Mouse (Mus musculus) midbrain, embryonic 12.5 days (tissue): ENCODE data around the gene Blm. TPM values are rescaled to one million over a fixed set of nuclear protein-coding genes. Genes with fewer than 3 reads are reported as not detected.
"Not testable (repeated sequence)": the region's sequence is repeated elsewhere in the genome, so short reads cannot be mapped to it uniquely, and the experiment has no call there.

Source experiments
- ATAC-seq: fragments of 200-750 bp; cut with Nextera tagmentation; 2 replicates; pipeline ENCODE4 v1.8.0; 2017; ENCODE audit warnings: low read depth, moderate TSS enrichment, moderate library complexity; ENCODE audit not compliant: low FRiP score
- H3K27ac ChIP-seq: fragments of 300-500 bp; sonication (generic); replicated peaks from 2 replicates; pipeline ENCODE4 v1.5.1; 2016; ENCODE audit warnings: mild to moderate bottlenecking
- H3K27me3 ChIP-seq: fragments of 300-500 bp; sonication (generic); 2 replicates; pipeline ENCODE4 v1.6.1; 2016; ENCODE audit warnings: mild to moderate bottlenecking
- H3K36me3 ChIP-seq: fragments of 300-500 bp; sonication (generic); 2 replicates; pipeline ENCODE4 v1.6.1; 2016
- H3K4me1 ChIP-seq: fragments of 300-500 bp; sonication (generic); 2 replicates; pipeline ENCODE4 v1.6.1; 2016
- H3K4me2 ChIP-seq: fragments of 300-500 bp; sonication (generic); replicated peaks from 2 replicates; pipeline ENCODE4 v1.6.1; 2016; ENCODE audit warnings: mild to moderate bottlenecking, moderate library complexity
- H3K4me3 ChIP-seq: fragments of 300-500 bp; sonication (generic); 2 replicates; pipeline ENCODE4 v1.5.1; 2016; ENCODE audit warnings: mild to moderate bottlenecking
- H3K9ac ChIP-seq: fragments of 300-500 bp; sonication (generic); replicated peaks from 2 replicates; pipeline ENCODE4 v1.6.1; 2016; ENCODE audit warnings: mild to moderate bottlenecking, moderate library complexity
- H3K9me3 ChIP-seq: fragments of 300-500 bp; sonication (generic); 2 replicates; pipeline ENCODE4 v1.6.1; 2016; ENCODE audit warnings: mild to moderate bottlenecking
- WGBS: fragments of 180-500 bp; shearing (Covaris S2); methylation state at CpG from one replicate; pipeline ENCODE4 v1.1.7; 2016; 5-methylcytosine and 5-hydroxymethylcytosine counted together
- polyA plus RNA-seq: library from polyadenylated mRNA; unstranded; fragments of >200 nt; fragmentation: Nextera tagmentation; extraction: Ambion mirVana; gene quantifications from 2 replicates; pipeline ENCODE4 v1.2.1, GENCODE M21; 2016

The Blm gene
- polyA plus RNA-seq, 1 experiment from 2014 or later = 36.4 TPM

DNA sequence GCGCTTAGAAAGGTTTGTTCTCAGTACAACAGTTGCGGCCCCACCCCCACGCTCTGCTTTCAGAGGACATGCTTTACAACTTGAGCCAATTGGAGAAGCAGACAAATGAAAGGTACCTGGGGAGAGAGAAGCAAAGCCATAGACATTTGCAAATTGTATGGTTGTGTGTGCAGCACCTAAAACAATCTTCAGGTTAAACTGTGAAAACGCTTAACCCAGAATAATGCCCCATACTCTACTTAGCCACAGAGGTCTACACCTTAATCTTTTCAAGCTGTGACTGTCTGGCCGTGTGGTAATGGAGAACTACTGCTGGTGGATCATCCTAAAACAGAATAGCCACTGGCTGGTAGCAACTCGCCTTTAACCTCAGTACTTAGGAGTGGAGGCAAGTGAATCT, 8.2 kb downstream of the Blm start:
- ATAC-seq = no peak
- 81% methylated on average over 6 of the region's 6 CpGs for WGBS

DNA sequence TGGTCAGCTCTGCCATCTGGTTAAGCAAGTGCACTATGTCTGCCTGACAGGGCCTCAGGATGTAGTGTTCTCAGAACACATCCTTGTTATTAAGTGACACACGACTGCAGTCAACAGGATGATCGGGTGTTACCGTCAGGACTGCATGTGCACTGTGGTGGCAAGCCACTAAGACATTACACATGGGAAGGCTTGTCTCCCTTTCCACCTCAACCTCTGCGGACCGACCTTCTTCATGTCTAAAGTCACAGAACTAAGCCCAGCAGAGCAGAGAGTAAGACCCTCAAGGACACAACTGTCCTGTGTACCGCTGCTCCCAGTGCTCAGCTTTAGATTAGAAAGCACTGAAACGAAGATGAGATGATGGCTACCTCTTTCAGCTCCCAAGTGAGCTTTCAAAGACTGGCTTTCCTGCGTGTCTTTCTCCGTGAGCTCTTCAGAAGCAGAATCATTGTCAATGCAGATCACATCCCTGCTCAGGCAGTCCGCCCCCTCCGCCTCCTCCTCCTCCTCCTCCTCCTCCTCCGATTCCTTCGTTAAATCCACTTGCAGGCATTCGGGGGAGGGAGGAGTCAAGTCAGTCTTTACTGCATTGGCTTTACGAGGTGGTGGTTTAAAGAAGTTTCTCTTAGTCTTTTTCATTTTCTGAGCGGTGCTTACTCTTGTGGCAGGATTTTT, 22.4 kb downstream of the Blm start:
- peaks cover 47% of the 10 kb centered on the region for H3K36me3 ChIP-seq
- no peaks in the 10 kb centered on the region for H3K4me1 ChIP-seq
- H3K27ac ChIP-seq = no peak overlapping the region
- H3K4me2 ChIP-seq = no peak overlapping the region
- ATAC-seq = no peak
- no peaks in the 10 kb centered on the region for H3K27me3 ChIP-seq
- no peak overlapping the region for H3K4me3 ChIP-seq
- H3K9ac ChIP-seq = no peak overlapping the region
- WGBS = 74% methylated on average over 16 of the region's 16 CpGs
- no peaks in the 10 kb centered on the region for H3K9me3 ChIP-seq

More for the DNA sequence above, 8.2 kb downstream of the Blm start:
- Histone ChIP-seq H3K36me3 (no peaks in the 10 kb centered on the region), H3K4me1 (no peaks in the 10 kb centered on the region), H3K4me2 (no peak overlapping the region), H3K9ac (no peak overlapping the region), H3K27me3 (no peaks in the 10 kb centered on the region), H3K4me3 (no peak overlapping the region), H3K27ac (no peak overlapping the region), H3K9me3 (no peaks in the 10 kb centered on the region)

DNA sequence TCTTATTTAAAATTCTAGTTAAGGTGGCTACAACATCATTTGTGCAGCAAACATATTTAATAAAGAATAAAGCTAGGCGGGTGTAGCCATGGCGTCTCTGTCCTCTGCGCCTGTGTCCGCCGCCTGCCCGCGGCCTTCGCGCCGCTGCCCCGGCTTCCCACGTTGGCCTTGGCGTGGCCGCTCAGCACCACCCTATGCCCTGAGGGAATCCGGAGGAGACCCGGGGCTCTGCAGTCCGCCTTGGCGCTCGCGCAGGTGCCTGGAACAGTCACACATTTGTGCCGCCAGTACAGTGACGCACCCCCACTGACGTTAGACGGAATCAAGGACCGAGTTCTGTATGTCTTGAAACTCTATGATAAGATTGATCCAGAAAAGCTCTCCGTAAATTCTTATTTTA, 27.2 kb downstream of the Blm start:
- not testable (repeated sequence) for H3K4me1 ChIP-seq, H3K9me3 ChIP-seq, H3K4me3 ChIP-seq, ATAC-seq, H3K4me2 ChIP-seq, H3K27me3 ChIP-seq, H3K27ac ChIP-seq, H3K9ac ChIP-seq
- peaks cover 70% of the 10 kb centered on the region for H3K36me3 ChIP-seq
- WGBS = 99% methylated on average over 26 of the region's 26 CpGs

DNA sequence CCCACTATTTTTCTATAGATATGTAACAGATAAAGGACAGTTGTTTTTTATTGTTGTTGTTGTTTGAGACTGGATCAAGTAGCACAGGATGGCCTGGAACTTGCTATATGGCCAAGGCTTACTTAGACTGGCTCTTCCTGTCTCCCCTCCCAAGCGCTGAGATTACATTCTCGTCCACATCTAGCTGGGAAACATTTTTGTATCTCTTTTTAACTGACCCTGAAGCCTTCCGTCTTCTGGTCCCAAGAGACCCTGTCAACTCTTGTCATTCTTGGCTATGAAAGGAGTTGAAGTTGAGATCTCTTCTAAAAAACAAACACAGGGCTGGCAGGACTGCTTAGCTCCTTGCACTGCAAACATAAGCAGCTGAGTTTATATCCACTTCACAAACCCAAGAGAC, 28.9 kb downstream of the Blm start:
- H3K9me3 ChIP-seq = no peaks in the 10 kb centered on the region
- WGBS = 87% methylated on average over 3 of the region's 3 CpGs
- H3K36me3 ChIP-seq = peaks cover 66% of the 10 kb centered on the region
- H3K4me2 ChIP-seq = no peak overlapping the region
- H3K27me3 ChIP-seq = no peaks in the 10 kb centered on the region
- no peak overlapping the region for H3K27ac ChIP-seq
- ATAC-seq = no peak
- no peak overlapping the region for H3K4me3 ChIP-seq
- no peak overlapping the region for H3K9ac ChIP-seq
- no peaks in the 10 kb centered on the region for H3K4me1 ChIP-seq

DNA sequence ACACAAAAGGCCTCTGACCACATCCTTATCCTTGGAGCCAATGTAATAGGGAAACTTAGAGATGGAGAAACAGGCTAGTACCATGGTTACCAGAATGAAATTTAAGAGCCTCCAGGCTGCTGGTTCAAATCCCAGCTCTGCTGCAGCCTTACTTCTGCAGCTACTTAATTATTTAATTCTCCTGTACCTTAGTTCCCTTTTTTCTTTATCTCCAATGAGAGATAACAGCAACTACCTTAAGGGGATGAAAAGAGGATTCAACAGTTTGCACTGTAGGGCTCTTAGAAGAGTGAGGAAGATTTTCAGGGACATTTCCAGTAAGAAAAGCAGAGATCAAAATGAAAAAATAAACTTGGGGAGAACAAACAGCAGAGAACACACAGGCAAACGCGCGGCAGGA, 30.0 kb downstream of the Blm start:
- 90% methylated on average over 3 of the region's 3 CpGs for WGBS

DNA sequence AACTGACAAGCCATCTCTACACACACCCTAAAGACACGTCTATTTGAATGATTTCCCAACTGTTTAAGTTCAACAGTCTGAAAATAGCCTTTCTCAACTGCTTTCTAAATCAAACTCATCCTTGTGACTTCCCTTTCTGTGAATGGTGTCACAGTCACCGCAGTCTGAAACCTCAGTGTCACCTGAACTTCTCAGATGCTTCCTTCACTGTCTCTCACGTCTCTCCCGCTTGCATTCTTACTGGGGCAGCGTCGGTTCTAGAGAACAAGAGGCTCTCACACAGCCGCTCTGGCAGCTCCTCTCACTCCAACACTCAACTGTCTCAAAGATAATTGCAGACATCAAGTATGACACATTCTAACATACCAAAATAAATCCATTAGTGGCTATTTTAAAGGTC, 33.9 kb downstream of the Blm start:
- H3K36me3 ChIP-seq = peaks cover 55% of the 10 kb centered on the region
- H3K27me3 ChIP-seq = no peaks in the 10 kb centered on the region
- no peak overlapping the region for H3K9ac ChIP-seq
- no peak for ATAC-seq
- H3K4me1 ChIP-seq = no peaks in the 10 kb centered on the region
- 89% methylated on average over 7 of the region's 7 CpGs for WGBS
- H3K4me3 ChIP-seq = no peak overlapping the region
- no peaks in the 10 kb centered on the region for H3K9me3 ChIP-seq
- no peak overlapping the region for H3K27ac ChIP-seq
- no peak overlapping the region for H3K4me2 ChIP-seq

More for the DNA sequence above, 30.0 kb downstream of the Blm start:
- H3K9me3 ChIP-seq = no peaks in the 10 kb centered on the region
- ATAC-seq = no peak
- H3K4me3 ChIP-seq = no peak overlapping the region
- no peaks in the 10 kb centered on the region for H3K27me3 ChIP-seq
- H3K36me3 ChIP-seq = peaks cover 67% of the 10 kb centered on the region
- no peak overlapping the region for H3K9ac ChIP-seq
- no peak overlapping the region for H3K4me2 ChIP-seq
- no peaks in the 10 kb centered on the region for H3K4me1 ChIP-seq
- H3K27ac ChIP-seq = no peak overlapping the region

DNA sequence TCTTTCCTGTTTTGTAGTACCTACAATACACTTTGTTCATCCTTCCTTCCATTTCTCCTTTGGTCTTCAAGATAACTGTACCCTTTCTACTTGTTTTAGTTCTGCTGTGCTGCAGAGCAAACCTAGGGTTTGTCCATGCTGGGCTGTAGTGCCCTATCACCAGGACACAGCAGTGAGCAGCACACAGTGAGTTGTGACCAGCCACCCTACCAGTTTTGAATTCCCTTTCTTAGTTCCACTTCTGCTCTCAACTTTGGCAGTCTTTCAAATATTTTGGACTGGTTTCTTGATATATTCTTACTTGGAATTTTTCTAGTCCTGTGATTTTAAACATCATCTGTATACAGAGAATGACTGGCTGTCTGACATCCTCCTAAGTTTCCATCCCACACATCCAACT, 34.8 kb downstream of the Blm start:
- no peak for ATAC-seq
- no peak overlapping the region for H3K4me3 ChIP-seq
- H3K4me2 ChIP-seq = no peak overlapping the region
- no peaks in the 10 kb centered on the region for H3K4me1 ChIP-seq
- no peaks in the 10 kb centered on the region for H3K9me3 ChIP-seq
- no peak overlapping the region for H3K27ac ChIP-seq
- H3K27me3 ChIP-seq = no peaks in the 10 kb centered on the region
- no peak overlapping the region for H3K9ac ChIP-seq
- peaks cover 47% of the 10 kb centered on the region for H3K36me3 ChIP-seq

DNA sequence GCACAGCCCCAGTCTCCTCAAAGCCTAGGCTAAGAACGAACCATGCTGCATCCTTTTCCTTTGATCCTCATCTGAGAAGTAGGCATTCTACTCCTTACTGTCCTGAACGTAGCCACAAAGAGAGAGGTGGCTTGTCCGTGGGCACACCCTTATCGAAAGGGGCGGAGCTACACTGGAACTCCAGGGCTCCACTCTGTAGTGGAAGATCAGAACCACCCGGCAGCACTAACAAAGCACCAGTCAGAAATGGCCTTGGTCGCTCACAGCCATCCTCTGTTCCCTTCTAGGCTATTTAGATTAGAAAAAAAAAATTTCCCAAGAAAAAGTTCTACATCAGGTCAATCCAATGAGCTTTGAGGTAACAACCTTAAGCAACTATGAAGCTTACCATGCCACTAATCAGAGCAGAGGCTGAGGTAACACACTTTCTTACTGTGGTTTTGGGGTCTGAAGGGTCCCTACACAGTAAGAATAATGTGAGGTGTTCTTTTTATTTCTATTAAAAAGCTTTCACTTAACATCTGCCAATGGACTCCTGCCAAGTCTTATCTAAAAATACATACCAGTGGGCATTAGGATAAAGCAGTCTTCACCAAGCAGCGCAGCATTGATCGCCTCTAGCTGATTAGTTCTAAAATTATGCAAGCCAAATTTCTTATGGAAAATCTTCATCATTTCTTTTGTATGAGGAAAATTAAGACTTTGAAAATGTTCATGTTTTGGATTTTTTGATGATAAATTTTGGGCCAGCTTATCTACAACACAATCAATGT, 35.5 kb downstream of the Blm start:
- no peak overlapping the region for H3K27ac ChIP-seq
- H3K4me2 ChIP-seq = no peak overlapping the region
- no peaks in the 10 kb centered on the region for H3K4me1 ChIP-seq
- ATAC-seq = no peak
- H3K9ac ChIP-seq = no peak overlapping the region
- H3K9me3 ChIP-seq = no peaks in the 10 kb centered on the region
- peaks cover 45% of the 10 kb centered on the region for H3K36me3 ChIP-seq
- no peak overlapping the region for H3K4me3 ChIP-seq
- 88% methylated on average over 9 of the region's 9 CpGs for WGBS
- no peaks in the 10 kb centered on the region for H3K27me3 ChIP-seq

- Histone ChIP-seq H3K9me3 (no peaks in the 10 kb centered on the region), H3K4me2 (no peak overlapping the region), H3K9ac (no peak overlapping the region), H3K27ac (no peak overlapping the region), H3K27me3 (no peaks in the 10 kb centered on the region), H3K4me1 (no peaks in the 10 kb centered on the region), H3K4me3 (no peak overlapping the region), H3K36me3 (peaks cover 35% of the 10 kb centered on the region)
- no peak for ATAC-seq
- WGBS = 91% methylated on average over 3 of the region's 3 CpGs
Measured at GRCm38 (mm10) chr7:80496656-80497055, 38.3 kb downstream of the Blm start.

DNA sequence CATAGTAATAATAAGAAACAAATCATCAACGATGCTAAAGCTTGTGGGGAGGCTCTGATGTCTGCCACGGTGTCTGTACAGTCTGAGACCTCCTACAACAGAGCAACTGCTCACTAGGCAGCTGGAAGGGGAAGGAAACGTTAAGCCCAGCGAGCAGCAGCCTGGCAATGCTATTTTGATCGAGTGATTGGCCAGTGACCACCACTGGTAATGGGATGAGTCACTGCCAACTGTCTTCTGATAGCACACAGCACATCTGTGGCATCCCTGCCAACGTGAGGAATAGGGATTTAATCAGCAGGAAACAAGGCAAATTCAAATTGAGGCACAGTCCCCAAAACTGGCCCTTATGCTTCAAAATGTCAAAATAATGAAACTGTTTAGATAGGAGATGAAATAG, 39.7 kb downstream of the Blm start:
- no peak for ATAC-seq
- peaks cover 38% of the 10 kb centered on the region for H3K36me3 ChIP-seq
- H3K4me3 ChIP-seq = no peak overlapping the region
- H3K9me3 ChIP-seq = no peaks in the 10 kb centered on the region
- no peak overlapping the region for H3K27ac ChIP-seq
- no peak overlapping the region for H3K4me2 ChIP-seq
- 91% methylated on average over 6 of the region's 6 CpGs for WGBS
- H3K4me1 ChIP-seq = no peaks in the 10 kb centered on the region
- H3K9ac ChIP-seq = no peak overlapping the region
- no peaks in the 10 kb centered on the region for H3K27me3 ChIP-seq

DNA sequence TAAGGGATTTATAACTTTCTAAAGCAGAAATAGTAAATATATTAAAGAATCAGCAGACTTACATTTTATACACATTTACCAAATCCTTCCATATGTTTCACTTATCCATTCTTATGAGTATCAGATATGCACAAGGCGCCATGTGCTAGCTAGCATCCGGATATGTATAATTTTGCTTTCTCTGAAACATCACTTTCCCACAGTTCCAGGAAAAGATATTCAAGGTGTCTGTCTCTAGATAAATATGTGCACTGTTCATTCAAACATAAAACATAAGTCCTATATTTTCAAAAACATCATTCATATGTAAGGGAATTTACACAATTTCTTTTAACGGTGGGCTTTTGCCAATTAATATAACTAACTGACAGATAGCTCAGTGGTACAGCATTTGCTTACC, 42.9 kb downstream of the Blm start:
- 94% methylated on average over 3 of the region's 3 CpGs for WGBS
- no peak overlapping the region for H3K9ac ChIP-seq
- H3K36me3 ChIP-seq = peaks cover 30% of the 10 kb centered on the region
- ATAC-seq = no peak
- no peaks in the 10 kb centered on the region for H3K9me3 ChIP-seq
- H3K27ac ChIP-seq = no peak overlapping the region
- no peaks in the 10 kb centered on the region for H3K4me1 ChIP-seq
- no peak overlapping the region for H3K4me3 ChIP-seq
- no peaks in the 10 kb centered on the region for H3K27me3 ChIP-seq
- H3K4me2 ChIP-seq = no peak overlapping the region

DNA sequence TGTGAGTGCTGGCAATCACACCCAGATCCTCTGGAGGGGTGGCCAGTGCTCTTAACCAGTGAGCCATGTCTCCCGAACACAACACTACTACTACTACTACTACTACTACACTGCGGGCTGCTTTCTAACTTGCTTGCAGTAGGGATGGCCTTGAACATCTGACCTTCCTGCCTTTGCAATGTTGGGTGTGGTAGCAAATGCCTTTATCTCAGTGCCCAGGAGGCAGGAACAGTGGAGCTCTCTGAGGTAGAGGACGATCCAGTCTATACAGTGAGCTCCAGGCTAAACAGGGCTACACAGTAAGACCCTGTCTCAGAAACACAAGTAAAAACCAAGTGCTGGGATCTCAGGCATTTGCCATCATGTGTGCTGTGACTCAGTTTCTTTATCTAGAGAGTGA, 43.8 kb downstream of the Blm start:
- H3K9me3 ChIP-seq = no peaks in the 10 kb centered on the region
- peaks cover 27% of the 10 kb centered on the region for H3K36me3 ChIP-seq
- no peak for ATAC-seq
- H3K4me1 ChIP-seq = no peaks in the 10 kb centered on the region
- 94% methylated on average over 3 of the region's 3 CpGs for WGBS
- H3K27ac ChIP-seq = no peak overlapping the region
- no peak overlapping the region for H3K4me2 ChIP-seq
- H3K4me3 ChIP-seq = no peak overlapping the region
- no peaks in the 10 kb centered on the region for H3K27me3 ChIP-seq
- no peak overlapping the region for H3K9ac ChIP-seq
